Mouse (Mus musculus) kidney, embryonic 14.5 days (tissue): ENCODE data around the gene Adprhl1. TPM values are rescaled to one million over a fixed set of nuclear protein-coding genes. Genes with fewer than 3 reads are reported as not detected.

Experiments
- ATAC-seq: fragments of 200-750 bp; cut with Nextera tagmentation; 2 replicates; pipeline ENCODE4 v1.8.0; 2017; ENCODE audit warnings: moderate number of reproducible peaks, mild to moderate bottlenecking, moderate TSS enrichment, moderate library complexity; ENCODE audit not compliant: low FRiP score, low TSS enrichment
- H3K27ac ChIP-seq: fragments of 300-500 bp; sonication (generic); 2 replicates; pipeline ENCODE4 v1.5.1; 2014; ENCODE audit warnings: low read depth, mild to moderate bottlenecking, low read length, moderate library complexity, mixed read lengths
- H3K27me3 ChIP-seq: fragments of 300-500 bp; sonication (generic); 2 replicates; pipeline ENCODE4 v1.6.1; 2014; ENCODE audit warnings: mild to moderate bottlenecking, low read length; ENCODE audit not compliant: control insufficient read depth, insufficient read depth
- H3K36me3 ChIP-seq: fragments of 300-500 bp; sonication (generic); 2 replicates; pipeline ENCODE4 v1.6.1; 2014; ENCODE audit warnings: low read length, mixed read lengths; ENCODE audit not compliant: control insufficient read depth, insufficient read depth
- H3K4me1 ChIP-seq: fragments of 300-500 bp; sonication (generic); 2 replicates; pipeline ENCODE4 v1.6.1; 2014; ENCODE audit warnings: low read length, mixed read lengths; ENCODE audit not compliant: control insufficient read depth, insufficient read depth
- H3K4me2 ChIP-seq: fragments of 300-500 bp; sonication (generic); replicated peaks from 2 replicates; pipeline ENCODE4 v1.6.1; 2014; ENCODE audit warnings: low read depth, mild to moderate bottlenecking, low read length
- H3K4me3 ChIP-seq: fragments of 300-500 bp; sonication (generic); 2 replicates; pipeline ENCODE4 v1.5.1; 2014; ENCODE audit warnings: mild to moderate bottlenecking, low read length
- H3K9ac ChIP-seq: fragments of 300-500 bp; sonication (generic); 2 replicates; pipeline ENCODE4 v1.6.1; 2014; ENCODE audit warnings: low read depth, mild to moderate bottlenecking, low read length, moderate library complexity
- H3K9me3 ChIP-seq: fragments of 300-500 bp; sonication (generic); 2 replicates; pipeline ENCODE4 v1.6.1; 2016; ENCODE audit warnings: low read length; ENCODE audit not compliant: control insufficient read depth
- WGBS: fragments of 180-500 bp; shearing (Covaris S2); extraction: QIAGEN DNeasy Blood & Tissue Kit; methylation state at CpG from one replicate; pipeline ENCODE4 v1.1.7; 2014; 5-methylcytosine and 5-hydroxymethylcytosine counted together
- polyA plus RNA-seq: library from polyadenylated mRNA; unstranded; fragments of >200 nt; fragmentation: Nextera tagmentation; extraction: Ambion mirVana; gene quantifications from 2 replicates; pipeline ENCODE4 v1.2.1, GENCODE M21; 2014

The Adprhl1 gene
- polyA plus RNA-seq, 1 experiment from 2014 or later: not detected

DNA sequence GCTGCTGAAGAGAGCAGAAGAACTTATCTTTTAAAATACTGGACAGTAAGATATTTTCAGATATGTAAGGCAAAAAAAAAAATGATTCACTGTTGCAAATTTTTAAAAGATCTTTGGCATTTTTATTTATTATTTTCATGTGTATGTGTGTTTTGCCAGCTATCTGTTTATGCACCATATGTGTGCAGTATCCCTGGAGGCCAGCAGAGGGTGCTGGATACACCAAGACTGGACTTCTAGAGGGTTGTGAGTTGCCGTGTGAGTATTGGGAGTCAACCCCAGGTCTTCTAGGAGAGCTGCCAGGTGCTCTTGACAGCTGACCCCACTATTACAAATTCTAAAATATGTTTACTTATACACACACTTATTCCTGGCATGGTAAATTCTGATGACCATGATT lies 29.2 kb upstream of the Adprhl1 start:
- H3K4me1 ChIP-seq: peaks cover 10% of the 10 kb centered on the region

GRCm38 (mm10) chr8:13276941-13277447 lies 23.0 kb upstream of the Adprhl1 start:
- peaks cover 8% of the 10 kb centered on the region; the same call in 1 of the 2 replicates for H3K36me3 ChIP-seq
- H3K4me1 ChIP-seq: no peaks in the 10 kb centered on the region
- H3K9ac ChIP-seq: no peak overlapping the region
- no peak overlapping the region for H3K4me2 ChIP-seq
- no peaks in the 10 kb centered on the region for H3K27me3 ChIP-seq
- WGBS: 51% methylated on average over 5 of the region's 5 CpGs
- no peak overlapping the region for H3K27ac ChIP-seq
- no peak overlapping the region for H3K4me3 ChIP-seq
- H3K9me3 ChIP-seq: no peaks in the 10 kb centered on the region
- no peak for ATAC-seq

More for the DNA sequence above, 29.2 kb upstream of the Adprhl1 start:
- Histone ChIP-seq H3K4me3 (no peak overlapping the region), H3K9me3 (no peaks in the 10 kb centered on the region), H3K27me3 (no peaks in the 10 kb centered on the region), H3K27ac (no peak overlapping the region), H3K4me2 (no peak overlapping the region), H3K9ac (no peak overlapping the region), H3K36me3 (peaks cover 1% of the 10 kb centered on the region; the same call in 1 of the 2 replicates)
- no peak for ATAC-seq
- WGBS: 82% methylated on average over 1 of the region's 1 CpGs

DNA sequence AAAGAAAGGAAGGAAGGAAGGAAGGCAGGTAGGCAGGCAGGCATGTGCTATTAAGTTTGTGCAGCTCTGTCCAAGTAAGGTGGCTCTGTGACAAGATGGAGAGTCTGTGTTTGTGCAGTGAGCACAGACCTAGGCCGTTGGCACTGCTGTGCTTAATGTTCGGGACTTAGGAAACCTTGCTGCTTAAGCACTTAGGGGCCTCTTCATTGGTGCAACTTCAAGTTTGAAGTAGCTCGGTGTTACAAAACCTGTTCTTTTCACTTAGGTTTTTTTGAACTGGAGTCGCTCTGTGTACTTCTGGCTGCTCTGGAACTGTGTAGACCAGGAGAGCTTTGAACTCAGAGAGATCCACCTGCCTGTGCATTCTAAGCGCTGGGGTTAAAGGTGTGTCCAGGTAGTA lies 18.9 kb upstream of the Adprhl1 start:
- Histone ChIP-seq H3K27ac (no peak overlapping the region), H3K9me3 (no peaks in the 10 kb centered on the region), H3K4me3 (no peak overlapping the region), H3K36me3 (peaks cover 22% of the 10 kb centered on the region), H3K27me3 (no peaks in the 10 kb centered on the region), H3K9ac (no peak overlapping the region), H3K4me2 (no peak overlapping the region), H3K4me1 (no peaks in the 10 kb centered on the region)
- no peak for ATAC-seq
- WGBS: 90% methylated on average over 5 of the region's 5 CpGs

DNA sequence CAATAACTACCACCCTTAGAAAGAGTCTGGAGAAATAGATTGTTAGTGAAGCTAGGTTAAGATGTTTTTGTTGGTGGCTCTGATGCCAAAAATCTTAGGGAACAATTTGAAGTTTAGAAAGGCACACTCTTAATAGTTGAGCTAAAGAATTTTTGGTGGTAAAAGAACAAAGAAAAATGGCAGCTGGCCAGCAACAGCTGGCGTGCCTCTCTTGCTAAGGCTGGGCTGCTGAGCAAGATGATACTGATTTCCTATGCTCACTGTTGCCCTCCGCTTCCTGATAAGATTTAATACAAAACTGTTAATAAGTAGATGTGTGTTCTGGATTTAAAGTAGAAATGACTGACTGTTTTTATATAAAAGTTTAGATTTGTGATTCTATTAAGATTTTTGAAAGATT lies 13.6 kb upstream of the Adprhl1 start:
- H3K4me3 ChIP-seq: no peak overlapping the region
- no peaks in the 10 kb centered on the region for H3K4me1 ChIP-seq
- no peak overlapping the region for H3K9ac ChIP-seq
- H3K36me3 ChIP-seq: peaks cover 22% of the 10 kb centered on the region
- no peaks in the 10 kb centered on the region for H3K9me3 ChIP-seq
- no peak overlapping the region for H3K4me2 ChIP-seq
- 53% methylated on average over 2 of the region's 2 CpGs for WGBS
- no peak overlapping the region for H3K27ac ChIP-seq
- no peak for ATAC-seq
- H3K27me3 ChIP-seq: no peaks in the 10 kb centered on the region

DNA sequence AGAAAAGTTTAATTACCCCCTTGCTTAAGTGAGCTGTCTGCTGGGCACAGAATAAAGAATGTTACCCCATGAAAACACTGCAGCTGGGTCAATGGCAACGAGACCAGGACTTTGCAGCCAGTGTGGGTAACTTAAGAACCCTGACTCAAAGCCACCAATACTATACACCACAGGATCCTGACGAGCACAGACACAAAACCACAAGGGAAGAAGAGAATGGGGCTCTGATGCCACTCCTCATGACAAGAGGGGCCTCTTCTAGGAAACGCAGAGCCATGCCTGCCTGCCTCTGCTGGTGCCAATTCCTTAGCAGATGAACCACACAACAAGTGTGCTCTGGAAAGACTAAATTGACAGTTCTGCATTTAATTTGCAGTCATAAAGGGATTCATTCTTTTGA lies 9.4 kb upstream of the Adprhl1 start:
- no peaks in the 10 kb centered on the region for H3K27me3 ChIP-seq
- H3K9me3 ChIP-seq: no peaks in the 10 kb centered on the region
- no peak overlapping the region for H3K27ac ChIP-seq
- ATAC-seq: no peak
- peaks cover 19% of the 10 kb centered on the region; the same call in 1 of the 2 replicates for H3K36me3 ChIP-seq
- no peak overlapping the region for H3K4me2 ChIP-seq
- no peak overlapping the region for H3K4me3 ChIP-seq
- H3K4me1 ChIP-seq: no peaks in the 10 kb centered on the region
- WGBS: 75% methylated on average over 3 of the region's 3 CpGs
- H3K9ac ChIP-seq: no peak overlapping the region

- no peaks in the 10 kb centered on the region for H3K27me3 ChIP-seq
- no peaks in the 10 kb centered on the region for H3K4me1 ChIP-seq
- H3K9me3 ChIP-seq: no peaks in the 10 kb centered on the region
- H3K4me2 ChIP-seq: no peak overlapping the region
- H3K4me3 ChIP-seq: no peak overlapping the region
- H3K36me3 ChIP-seq: peaks cover 23% of the 10 kb centered on the region
- ATAC-seq: no peak
- H3K9ac ChIP-seq: no peak overlapping the region
- H3K27ac ChIP-seq: no peak overlapping the region
- WGBS: 65% methylated on average over 5 of the region's 5 CpGs
Measured at GRCm38 (mm10) chr8:13253413-13253812, 549 bp downstream of the Adprhl1 start.

DNA sequence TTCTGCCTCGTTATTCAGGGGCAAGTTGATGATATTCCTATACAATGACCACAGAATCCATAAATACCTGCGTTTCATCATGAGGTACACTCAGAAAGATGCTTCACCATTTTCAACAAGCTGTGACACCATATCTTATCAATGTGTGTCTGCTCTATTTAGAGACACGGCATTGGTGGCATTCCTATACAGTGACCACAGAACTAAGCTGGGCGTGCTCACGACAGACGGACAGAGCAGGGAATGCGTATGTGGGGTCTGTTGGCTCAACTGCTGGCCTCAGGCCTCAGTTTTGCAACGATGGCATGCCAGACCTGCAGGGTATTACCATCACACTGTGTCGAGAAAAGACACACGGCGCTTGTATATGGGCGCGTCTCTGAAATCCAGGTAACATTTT lies 1.1 kb downstream of the Adprhl1 start:
- no peak overlapping the region for H3K9ac ChIP-seq
- WGBS: 95% methylated on average over 13 of the region's 13 CpGs
- 0 out of 2 replicates have a peak, but pooled peaks cover 3% of the 10 kb centered on the region for H3K27me3 ChIP-seq
- no peaks in the 10 kb centered on the region for H3K9me3 ChIP-seq
- no peak for ATAC-seq
- peaks cover 19% of the 10 kb centered on the region for H3K36me3 ChIP-seq
- H3K4me1 ChIP-seq: no peaks in the 10 kb centered on the region
- H3K4me2 ChIP-seq: no peak overlapping the region
- no peak overlapping the region for H3K27ac ChIP-seq
- H3K4me3 ChIP-seq: no peak overlapping the region

GRCm38 (mm10) chr8:13244343-13244880 lies 9.6 kb downstream of the Adprhl1 start:
- H3K4me3 ChIP-seq: no peak overlapping the region
- H3K4me2 ChIP-seq: no peak overlapping the region
- no peaks in the 10 kb centered on the region for H3K36me3 ChIP-seq
- no peak overlapping the region for H3K27ac ChIP-seq
- H3K9me3 ChIP-seq: no peaks in the 10 kb centered on the region
- no peak for ATAC-seq
- H3K4me1 ChIP-seq: no peaks in the 10 kb centered on the region
- no peak overlapping the region for H3K9ac ChIP-seq
- H3K27me3 ChIP-seq: 0 out of 2 replicates have a peak, but pooled peaks cover 3% of the 10 kb centered on the region
- 86% methylated on average over 11 of the region's 11 CpGs for WGBS

DNA sequence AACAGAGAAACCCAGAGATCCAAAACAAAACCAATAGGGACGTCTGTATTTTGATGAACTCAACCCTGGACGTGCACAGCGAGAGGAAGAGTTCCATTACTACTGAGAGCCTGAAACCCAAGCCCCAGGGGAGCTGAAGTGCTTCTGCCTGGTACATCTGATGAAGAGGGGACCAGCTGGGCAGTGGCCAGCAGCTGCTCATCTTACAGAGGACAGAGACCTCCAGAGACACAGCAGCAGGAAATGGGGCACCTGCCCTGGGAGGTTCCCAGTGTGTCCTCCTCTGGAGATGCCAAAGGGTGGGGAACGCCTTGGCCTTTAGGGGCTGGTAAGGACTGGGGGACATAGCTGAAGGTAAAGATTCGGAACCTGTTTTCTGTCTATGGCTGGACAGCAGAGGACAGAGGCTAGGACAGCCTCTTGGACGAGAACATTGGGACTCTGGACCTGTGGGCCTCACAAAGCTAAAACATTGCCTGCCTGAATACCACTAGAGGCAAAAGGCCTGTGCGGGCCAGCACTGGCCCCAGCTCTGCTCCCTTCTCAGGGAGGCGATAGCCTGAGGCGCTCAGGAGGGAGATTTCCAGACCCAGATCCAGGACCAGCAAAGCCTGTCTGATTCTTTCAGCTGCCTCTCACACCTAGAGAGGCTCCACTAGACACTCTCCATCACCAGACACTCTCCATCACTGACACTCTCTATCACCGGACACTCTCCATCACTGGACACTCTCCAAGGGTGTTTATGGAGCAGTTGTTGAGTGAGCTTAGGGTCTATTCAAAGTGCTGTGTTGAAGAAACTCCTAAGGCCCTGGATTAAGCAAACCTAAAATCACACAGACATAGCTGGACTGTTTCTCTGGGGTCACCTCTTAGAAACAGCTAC lies 10.7 kb downstream of the Adprhl1 start:
- no peak overlapping the region; the same call in 1 of the 2 replicates for H3K9ac ChIP-seq
- no peak for ATAC-seq
- H3K4me3 ChIP-seq: no peak overlapping the region
- no peaks in the 10 kb centered on the region for H3K36me3 ChIP-seq
- WGBS: 68% methylated on average over 10 of the region's 10 CpGs
- H3K9me3 ChIP-seq: no peaks in the 10 kb centered on the region
- no peak overlapping the region for H3K27ac ChIP-seq
- H3K27me3 ChIP-seq: 0 out of 2 replicates have a peak, but pooled peaks cover 1% of the 10 kb centered on the region
- H3K4me2 ChIP-seq: no peak overlapping the region
- H3K4me1 ChIP-seq: no peaks in the 10 kb centered on the region
